Mouse (Mus musculus): ENCODE measurements around the gene Mylip.

The Mylip gene

DNA sequence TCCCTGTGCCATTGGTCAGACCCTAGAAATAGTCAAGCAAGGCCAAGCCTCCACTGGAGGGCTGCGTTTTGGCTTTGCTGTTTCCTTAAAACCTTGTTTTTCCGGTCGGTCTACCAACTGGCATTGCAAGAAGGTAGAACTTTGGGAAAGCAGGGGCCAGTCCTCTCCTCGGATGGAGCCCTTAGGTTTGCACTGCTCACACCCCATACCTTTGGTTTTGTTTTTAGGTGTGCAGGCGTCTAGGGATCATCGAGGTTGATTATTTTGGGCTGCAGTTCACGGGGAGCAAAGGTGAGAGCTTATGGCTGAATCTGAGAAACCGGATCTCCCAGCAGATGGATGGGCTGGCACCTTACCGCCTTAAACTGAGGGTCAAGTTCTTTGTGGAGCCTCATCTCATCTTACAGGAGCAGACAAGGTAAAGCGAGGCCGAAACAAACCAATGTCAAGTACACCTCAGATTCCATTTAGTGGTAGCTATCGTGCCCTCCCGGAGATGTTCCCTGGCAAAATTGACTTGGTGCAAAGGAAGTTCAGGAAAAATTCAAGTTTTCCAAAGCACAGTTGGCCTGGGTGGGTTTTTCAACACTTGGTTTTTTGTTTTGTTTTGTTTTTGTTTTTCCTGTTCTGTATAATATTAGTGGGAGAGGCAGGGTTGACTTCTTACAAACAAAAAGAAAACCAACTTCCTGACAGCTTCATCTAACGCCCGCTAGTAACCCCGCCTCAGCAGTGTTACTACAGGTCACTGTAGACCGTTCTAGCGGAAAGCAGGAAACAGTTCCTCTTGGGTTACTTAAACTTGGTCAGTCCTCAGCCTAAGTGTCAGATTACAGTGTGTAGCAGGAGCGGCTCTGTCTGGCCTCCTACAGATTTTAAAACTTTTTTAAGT lies 1.7 kb downstream of the Mylip start:
- DNase-seq (ENCODE audit: low read depth, low spot score): peak; percentile 81

GRCm38 (mm10) chr13:45391854-45392454 lies 2.4 kb downstream of the Mylip start:
- peak; percentile 18 for DNase-seq (ENCODE audit: low read depth, low spot score)

DNA sequence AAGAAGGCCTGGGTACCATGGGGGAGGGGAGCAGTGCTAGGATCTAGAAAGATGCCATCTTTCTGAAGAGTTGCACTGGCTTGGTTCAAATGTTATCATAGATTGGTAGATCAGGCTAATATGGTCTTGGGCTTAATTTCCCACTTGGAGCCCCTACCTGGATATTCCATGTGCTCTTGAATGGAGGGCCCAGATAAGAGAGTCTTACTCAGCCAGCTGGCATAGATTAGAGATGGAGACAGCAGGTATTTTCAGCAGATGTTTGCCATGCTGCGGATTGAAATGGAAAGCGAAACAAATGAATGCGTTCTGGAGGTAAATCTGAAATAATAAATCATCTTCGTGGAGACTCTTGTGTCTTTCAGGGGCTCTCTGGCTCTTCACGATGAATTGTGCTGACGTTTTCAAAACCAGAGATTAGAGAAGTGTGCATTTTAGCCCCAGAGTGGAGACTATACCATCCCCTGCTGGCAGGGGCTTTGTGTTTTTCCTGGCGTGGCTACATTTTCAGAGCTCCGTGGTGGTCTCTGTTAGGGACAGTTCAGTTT lies 4.8 kb downstream of the Mylip start:
- DNase-seq (ENCODE audit: low read depth, low spot score): peak; percentile 16

DNA sequence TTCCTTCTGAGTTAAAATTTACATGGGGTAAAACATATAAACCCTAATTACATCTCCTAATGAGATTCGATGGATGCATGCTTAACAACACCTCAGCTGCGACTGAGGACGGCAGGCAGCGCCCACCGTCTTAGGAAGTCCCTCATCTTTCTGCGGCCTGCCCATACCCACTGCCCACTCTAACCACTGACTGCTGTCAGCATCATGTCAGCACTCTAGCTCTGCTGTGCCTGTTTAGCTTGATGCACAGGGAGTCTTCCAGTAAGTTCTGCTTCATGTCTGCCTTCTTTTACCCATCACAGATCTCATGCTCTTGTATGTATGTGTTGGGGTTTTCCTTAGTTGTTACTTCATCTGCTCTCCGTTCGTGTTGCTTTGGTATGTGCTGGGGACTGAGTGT lies 7.2 kb downstream of the Mylip start:
- DNase-seq (ENCODE audit: low read depth, low spot score): no peak

- no peak for DNase-seq (ENCODE audit: low read depth, low spot score)
Observed at GRCm38 (mm10) chr13:45397240-45397639, 7.7 kb downstream of the Mylip start.

- peak; percentile 24 for DNase-seq (ENCODE audit: low read depth, low spot score)
Observed at GRCm38 (mm10) chr13:45397896-45398805, 8.6 kb downstream of the Mylip start.

DNA sequence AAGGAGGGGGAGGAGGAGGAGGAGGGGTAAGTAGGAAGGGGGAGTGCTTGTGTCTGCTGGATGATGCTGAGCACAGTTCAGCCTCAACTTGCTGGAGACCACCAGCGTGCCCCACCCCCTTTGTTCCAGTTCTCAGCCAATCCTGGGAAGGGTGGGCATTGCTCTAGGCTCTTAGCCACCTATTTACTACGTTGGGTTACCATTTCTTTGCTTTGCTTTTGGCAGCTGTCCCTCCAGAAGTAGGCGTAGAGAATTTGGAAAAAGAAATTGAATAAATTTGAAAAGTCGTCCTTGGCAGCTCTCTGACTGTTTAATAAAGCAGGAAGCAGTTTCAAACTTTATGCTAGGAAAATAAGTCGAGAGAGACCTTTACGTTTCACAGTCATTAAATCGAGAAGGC lies 11.2 kb downstream of the Mylip start:
- DNase-seq (ENCODE audit: low read depth, low spot score): no peak

GRCm38 (mm10) chr13:45401816-45402215 lies 12.3 kb downstream of the Mylip start:
- no peak for DNase-seq (ENCODE audit: low read depth, low spot score)

DNA sequence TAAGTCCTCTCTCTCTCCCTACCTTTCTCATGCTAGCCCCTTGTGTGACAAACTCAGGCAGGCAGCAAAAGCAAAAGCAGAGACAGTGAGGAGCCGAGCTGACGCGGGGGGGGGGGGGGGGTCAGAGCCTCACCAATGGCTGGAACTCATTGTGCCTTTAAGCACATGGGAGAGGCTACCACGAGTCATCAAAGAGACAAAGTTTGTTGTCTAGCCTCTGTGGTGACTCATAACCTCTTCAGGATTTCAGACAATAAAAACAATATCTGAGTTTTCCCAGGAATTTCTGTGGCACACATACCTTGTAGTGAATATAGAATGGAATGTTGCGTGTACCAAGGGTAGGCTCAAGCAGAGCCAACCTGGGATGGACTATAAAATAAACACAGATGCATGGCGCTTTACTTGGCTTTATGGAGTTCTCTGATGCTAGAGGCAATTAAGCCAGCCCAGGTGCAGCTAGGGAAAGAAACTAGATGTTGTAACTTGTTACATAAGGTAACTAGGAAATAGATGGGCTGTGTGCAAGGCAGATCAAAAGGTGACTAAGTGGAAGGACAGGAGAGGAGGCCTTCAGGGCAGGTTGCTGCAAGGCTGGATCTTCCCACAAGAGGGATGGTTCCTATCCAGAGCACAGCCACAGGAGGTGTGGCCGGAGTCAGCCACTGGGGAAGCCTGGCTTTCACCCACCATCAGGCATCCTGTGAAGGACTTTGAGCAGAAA lies 12.9 kb downstream of the Mylip start:
- DNase-seq (ENCODE audit: low read depth, low spot score): no peak

- no peak for DNase-seq (ENCODE audit: low read depth, low spot score)
Observed at GRCm38 (mm10) chr13:45404269-45404668, 14.7 kb downstream of the Mylip start.

DNA sequence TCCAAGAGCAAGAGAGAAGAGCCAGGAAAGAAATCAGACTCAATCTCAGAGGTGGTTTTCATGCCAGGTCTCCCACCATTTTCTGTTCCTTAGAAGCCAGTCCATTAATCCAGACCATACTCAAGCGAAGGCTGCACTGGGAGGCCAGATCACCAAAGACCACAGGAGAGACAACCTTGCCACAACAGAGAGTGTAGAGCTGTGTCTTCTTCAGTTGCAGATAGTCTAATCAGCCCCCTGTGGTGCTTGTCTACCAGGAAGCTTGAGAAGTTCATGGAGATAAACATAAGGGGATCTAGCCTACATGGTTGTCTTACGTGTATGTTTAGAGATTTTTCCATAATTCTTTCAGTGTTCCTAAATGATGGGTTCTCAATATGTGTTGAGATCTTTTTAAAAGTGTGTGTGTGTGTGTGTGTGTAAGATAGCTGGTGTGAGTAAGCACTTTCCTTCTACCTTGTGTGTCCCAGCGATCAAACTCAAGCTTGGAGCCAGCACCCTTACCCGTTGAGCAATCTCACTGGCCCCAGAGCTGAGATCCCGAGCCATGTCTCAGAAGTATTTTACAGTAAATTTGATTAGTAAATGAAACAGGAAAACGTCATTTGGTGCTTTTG lies 15.8 kb downstream of the Mylip start:
- DNase-seq (ENCODE audit: low read depth, low spot score): no peak

- DNase-seq (ENCODE audit: low read depth, low spot score): no peak
Observed at GRCm38 (mm10) chr13:45406289-45406688, 16.7 kb downstream of the Mylip start.

DNA sequence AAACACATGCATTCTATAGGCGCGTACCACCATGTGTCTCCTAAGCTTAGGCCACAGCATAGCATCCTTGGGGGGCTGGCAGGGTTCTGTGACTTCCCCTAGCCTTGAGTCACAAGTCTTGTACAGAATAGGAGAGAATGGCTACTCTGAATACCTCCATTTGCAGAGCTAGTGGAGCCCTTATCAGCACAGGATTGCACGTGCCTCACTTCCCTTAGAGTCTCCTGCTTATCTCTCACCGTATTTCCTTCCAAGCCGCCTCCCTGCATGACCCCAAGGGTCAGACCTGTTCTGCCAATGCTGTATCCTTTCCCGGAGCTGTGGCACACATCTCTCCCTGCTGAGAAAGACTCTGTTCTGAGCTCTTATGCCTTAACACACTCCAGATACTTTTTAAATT lies 17.2 kb downstream of the Mylip start:
- no peak for DNase-seq (ENCODE audit: low read depth, low spot score)

- DNase-seq (ENCODE audit: low read depth, low spot score): no peak
Observed at GRCm38 (mm10) chr13:45410936-45411335, 21.4 kb downstream of the Mylip start.

- no peak for DNase-seq (ENCODE audit: low read depth, low spot score)
Observed at GRCm38 (mm10) chr13:45413066-45413465, 23.5 kb downstream of the Mylip start.

- DNase-seq (ENCODE audit: low read depth, low spot score): no peak
Observed at GRCm38 (mm10) chr13:45414031-45414430, 24.5 kb downstream of the Mylip start.

DNA sequence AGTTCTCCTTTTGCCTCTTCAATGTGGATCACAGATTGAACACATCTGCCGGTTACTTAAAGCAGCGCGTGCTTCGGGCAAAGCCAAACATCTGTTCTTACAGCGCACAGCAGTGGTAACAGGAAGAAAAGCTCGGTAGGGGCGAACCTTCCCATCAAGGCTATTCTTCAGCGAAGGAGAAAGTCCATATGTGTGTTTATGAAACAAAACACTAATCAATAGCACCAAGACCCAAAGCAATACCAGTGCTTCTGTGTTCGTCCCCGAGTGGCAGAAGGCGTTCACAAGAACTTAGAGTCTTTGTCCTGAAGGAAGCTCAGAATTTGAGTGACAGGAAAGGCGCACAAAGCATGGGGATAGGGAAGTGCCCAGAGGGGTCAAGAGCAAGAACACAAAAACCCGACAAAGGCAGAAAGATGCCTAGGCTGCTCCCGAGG lies 27.1 kb downstream of the Mylip start:
- no peak for DNase-seq (ENCODE audit: low read depth, low spot score)

- DNase-seq (ENCODE audit: low read depth, low spot score): no peak
Observed at GRCm38 (mm10) chr13:45418986-45419385, 29.4 kb downstream of the Mylip start.

- no peak for DNase-seq (ENCODE audit: low read depth, low spot score)
Observed at GRCm38 (mm10) chr13:45422251-45422650, 32.7 kb downstream of the Mylip start.

- no peak for DNase-seq (ENCODE audit: low read depth, low spot score)
Observed at GRCm38 (mm10) chr13:45422709-45423108, 33.2 kb downstream of the Mylip start.

GRCm38 (mm10) chr13:45423905-45424304 lies 34.4 kb downstream of the Mylip start:
- no peak for DNase-seq (ENCODE audit: low read depth, low spot score)

Data from CD4-positive, CD25-positive, alpha-beta regulatory T cell, adult 2 months (primary cell).